Mouse (Mus musculus) right cerebral cortex, postnatal 10 days (tissue): ENCODE measurements around the gene Jmjd7.

Experiments used
- DNase-seq, 2 experiments: peaks; one replicate each; pipeline ENCODE4 v3.0.0; 2021; ENCODE audit warnings: low spot score in 2 of 2

The Jmjd7 gene

DNA sequence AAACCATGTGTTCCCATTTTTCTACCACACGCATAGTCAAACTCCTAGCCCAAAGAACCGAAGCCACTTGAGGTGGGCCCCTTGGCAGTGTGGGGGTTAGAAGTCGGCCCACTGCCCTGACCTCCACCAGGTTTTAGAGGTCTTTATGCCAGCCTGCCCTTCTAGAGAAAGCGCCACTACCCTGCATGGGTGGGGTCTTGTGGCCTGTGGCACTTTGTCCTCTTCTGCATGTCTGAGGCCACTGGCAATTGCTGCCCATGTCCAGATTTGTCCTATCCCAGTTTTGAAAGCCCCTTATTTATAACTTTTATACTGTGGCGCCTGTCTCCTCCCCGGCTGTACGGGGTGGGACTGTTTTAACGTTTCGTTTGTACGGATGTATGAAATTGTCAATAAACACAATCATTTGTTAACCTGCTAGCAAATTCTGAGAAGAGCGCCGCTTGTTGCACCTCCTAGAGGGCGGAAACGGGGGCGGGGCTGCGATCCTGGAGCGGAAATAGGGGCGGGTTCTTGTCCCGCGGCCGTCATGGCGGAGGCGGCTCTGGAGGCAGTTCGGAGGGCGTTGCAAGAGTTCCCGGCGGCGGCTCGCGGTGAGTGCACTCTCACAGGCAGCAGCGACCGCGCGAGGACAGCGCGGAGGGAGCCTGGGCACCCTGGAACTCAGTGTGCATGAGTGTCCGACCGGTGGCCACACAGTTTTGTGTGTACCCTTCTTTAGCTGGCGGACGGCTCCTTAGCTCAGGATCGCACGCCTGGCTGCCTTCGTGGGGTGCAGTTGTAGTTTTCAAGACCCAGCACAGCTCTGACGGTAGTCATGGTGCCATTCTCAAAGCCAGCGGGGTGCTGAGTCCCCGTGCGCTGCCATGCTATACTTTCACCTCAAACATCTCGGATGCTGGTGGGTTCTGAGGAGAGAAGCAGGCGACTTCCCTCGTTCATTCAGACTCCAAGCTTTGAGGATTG is at the start of gene Jmjd7, which contains the start of gene Gm28042:
TSS of gene Jmjd7 (plus strand) at position 500 of the 966 bp plus-strand sequence.
TSS of gene Gm28042 (plus strand) at position 510 of the 966 bp plus-strand sequence.
- peak; percentile 92 to 94 for DNase-seq

DNA sequence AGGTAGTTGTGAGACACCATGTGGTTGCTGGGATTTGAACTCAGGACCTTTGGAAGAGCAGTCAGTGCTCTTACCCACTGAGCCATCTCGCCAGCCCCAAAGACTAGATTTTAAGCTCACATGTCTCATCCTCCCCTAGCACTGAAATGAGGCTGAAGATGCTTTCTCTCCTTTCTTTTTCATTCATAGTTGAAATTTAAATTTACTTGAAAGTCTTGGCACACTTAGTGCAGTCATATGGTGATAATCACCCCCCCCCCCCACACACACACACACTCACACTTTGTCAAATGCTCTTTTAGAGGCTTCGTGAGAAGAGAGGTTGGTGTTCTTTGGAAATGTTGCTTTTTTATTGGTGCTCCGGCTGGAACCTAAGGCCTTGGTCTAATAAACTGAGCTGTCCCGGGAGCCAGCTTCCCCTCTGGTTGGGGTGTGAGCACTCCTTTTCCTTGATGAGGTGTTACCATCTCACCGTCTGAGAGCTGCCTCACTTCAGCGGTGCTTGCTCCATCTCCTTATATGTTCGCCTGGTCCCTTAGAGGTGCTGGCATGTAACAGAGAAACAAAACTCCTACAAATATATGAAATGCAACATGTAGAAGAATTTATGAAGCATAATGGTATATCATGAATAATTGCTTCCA is 46.8 kb upstream of the Jmjd7 start:
- DNase-seq = no peak

DNA sequence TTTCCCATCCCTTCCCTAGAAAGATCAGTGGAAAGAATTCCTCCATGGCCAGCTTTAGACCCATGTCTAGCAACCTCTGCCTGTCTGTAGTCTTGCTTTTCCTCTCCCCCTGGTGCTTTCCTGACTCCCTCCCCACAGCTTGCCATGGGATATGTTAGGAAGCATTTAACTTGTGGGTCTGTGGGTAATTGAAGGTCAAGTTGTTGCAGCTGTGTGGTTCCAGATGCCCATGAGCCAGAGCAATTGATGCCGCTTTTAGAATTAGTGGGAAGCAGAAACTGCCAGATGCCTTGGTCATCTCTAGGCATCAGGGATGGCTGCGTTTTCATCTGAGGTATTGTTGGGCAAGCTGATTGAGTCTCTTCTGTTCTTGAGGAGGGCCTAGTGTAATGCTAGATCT is 45.7 kb upstream of the Jmjd7 start:
- DNase-seq = no peak

DNA sequence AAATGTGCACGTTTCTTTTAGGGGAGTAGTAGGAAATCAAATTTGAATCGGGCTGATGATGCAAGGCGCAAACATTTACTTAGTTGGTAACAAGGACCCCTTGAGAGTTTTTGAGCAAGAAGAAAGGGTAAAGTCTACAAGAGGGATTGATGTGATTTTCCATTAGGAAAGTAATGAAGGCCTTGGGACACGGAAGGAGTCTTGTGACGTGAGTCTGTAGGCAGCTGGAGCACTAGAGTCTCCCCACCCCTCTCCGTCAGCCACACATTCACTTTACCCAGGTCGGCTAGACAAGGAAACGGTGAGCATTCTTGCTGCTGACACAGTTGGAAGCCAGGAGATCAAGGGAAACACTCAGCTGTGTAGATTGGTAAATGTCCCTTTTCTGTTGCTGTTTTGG is 41.4 kb upstream of the Jmjd7 start:
- DNase-seq = no peak

DNA sequence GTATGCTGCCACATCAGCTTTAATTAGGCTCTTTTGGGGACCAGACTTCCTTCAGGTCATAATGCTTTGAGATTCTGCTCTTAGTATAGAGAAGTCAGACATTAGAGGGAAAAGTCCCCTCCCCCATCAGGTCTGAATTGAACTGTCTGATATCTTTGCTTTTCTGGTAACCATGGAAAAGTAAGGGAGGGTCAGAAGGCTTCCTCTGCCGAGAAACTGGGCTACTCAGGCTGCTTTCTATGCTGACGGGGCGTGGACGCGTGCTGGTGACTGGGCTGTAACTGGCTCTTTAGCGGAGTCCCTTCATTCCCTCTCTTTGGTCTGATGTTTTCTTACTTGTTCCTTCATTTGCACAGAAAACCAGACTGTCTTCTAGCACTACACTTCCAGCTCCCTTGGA is 40.9 kb upstream of the Jmjd7 start:
- no peak for DNase-seq

DNA sequence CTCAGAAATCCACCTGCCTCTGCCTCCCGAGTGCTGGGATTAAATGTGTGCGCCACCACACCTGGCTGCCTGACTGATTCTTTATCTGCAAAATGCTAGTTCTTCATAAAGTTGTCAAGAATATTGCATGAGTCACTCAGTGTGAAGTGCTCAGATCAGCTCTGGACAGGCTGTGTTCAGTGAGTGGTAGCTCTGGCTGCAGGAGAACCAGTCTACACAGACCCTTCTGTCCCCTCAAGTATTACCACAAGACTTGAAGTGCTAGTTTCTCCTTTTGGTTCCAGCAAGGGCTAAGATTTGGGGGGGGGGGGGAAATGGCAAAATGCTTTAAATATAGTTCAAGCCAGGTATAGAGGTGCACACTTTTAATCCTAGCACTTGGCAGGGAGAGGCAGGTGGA is 39.8 kb upstream of the Jmjd7 start:
- DNase-seq = no peak

DNA sequence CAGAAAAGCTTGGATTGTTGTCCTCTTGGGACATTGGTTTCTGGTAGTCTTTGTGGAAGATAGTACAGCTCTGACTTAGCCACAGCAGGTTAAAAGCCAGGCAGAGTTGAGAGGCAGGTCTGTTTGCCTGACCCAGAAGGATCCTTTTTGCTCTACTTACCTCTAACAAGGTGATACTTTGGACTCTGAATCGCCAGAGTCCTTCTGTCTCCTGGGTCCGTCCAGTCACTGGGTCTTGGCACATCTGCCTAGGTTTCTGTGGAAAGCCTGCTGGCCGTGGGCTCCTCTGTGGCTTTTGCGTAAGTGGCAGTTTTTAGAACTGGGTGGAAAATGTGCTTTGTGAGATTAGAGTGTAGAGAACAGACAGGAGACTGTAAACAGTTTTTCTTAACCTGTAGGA is 38.3 kb upstream of the Jmjd7 start:
- no peak for DNase-seq

DNA sequence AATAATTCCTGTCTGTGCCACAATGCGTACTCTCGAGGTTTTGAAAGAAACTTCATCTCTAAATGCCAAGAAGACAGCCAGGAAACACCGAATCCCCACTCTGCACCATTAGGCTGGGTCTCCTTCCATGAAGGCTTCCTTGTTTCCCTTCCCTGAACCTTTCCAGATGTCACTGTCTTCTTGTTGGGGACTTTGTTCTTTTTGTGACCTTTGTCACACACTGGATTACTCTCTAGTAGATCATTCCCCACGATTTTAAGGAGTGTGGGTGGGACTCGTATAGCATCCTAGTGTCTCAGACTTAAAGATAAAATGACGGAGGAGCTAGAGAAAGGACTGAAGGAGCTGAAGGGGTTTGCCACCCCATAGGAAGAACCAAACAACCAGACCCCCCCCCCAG is 36.4 kb upstream of the Jmjd7 start:
- DNase-seq = no peak

DNA sequence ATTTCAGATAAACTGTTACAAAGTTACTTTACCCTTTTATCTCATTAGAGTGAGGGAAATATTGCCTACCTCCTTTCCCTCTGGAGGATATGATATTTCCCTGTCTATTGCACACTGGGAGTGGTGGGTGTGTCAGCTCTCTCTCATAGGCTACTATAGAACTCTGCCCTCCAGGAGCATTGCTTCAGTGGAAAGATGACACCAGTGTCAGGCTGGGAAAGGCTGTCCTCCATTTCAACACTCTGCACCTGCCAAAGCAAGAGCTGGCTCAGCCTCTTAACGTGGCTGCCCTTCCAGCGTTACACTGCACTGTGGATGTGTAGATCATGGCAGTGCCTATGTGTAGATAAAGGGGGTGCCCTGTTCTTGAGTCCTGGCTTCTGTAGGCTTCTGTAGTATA is 34.9 kb upstream of the Jmjd7 start:
- no peak for DNase-seq

DNA sequence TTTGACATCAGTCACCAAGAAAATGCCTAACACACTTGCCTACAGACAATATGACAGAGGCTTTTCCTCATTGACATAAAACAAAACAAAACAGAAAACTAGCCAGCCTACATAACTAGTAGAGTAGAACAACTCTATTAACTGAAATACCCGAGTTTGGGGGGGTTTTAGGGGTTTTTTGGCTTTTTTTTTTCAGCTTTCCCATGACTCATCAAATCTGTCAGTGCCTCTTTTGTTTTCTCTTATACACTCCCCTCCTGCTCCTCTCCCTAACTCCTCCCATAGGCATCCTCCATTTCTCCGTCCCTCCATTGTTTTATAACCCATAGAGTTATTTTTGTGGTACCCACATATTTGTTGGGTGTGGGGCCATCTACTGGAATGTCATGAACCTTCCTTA is 33.8 kb upstream of the Jmjd7 start:
- no peak for DNase-seq

DNA sequence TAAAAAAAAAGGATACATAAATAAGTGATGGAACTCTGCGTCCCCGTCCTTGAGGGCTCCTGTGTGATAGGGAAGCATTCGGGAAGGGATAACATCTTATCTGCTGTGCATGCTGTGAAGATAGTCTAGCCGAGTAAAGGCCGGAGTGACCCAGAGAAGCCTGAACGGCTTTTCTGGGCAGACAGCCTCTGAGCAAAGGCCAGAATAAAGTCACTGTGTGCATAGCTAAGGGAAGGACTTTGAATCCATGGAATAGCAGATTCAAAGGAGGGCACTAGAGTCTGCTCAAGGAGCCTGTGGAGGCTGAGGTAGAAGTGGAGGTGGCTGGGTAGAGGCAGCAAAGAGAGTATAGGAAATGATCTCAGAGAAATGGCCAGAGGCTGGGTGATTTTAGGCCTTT is 32.4 kb upstream of the Jmjd7 start:
- no peak for DNase-seq

DNA sequence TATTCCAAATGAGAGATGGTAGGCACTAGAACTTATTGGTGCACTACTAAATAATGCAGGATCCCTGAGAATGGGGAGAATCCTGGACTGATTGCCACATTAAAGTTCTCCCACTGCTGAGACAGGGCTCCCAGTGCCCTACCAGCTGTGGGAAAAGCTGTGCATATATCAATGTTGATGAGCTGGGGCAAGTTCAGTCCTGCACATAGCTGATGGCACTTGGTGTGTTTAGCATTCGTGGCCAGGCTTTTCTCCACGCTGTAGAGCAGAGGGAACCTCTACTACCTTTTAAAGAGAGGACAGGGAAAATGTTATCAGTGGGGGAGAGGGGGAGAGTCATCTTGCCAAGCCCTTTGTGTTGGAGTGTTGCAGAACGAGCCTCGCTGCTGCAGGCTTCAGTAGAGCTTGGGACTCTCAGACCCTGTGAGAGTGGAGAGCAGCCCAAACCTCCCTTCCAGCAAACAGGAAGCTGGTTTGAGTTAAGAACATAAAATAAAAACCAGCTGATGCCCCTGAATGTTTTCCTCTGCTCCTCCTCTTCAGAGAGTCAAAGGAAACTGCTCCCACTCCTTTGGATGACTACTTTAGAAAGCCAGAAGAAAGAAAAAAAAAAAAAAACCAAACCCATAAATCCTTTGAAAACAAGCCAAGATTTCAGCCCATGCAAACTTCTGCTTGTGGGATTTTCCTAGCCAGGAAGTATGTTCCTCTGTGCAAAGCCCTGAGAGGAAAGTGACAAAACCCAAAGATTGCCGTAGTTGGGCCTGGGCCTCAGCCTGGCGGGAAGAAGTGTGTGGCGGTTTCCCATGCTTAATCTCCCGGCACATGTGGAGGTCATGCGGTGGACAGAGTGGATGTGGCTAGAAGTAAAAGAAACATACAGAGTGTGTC is 31.6 kb upstream of the Jmjd7 start:
- no peak for DNase-seq

DNA sequence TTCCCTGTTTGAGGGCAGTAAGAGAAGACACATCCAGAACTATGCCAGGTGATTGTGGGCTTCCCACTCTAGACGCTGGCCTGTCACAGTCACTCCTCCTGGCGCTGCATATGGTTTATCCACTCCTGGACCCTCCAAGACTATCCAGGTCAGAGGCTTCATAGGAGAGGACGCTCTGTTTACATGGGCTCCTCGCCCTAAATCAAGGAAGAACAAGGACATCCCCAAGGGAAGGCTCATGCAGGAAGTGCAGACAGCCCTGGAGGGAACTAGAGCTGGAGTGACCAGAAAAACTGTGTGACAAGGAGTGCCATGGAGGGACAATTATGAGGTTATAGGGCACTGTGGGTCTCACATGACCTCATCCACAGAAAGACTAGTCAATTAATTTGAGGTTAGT is 29.9 kb upstream of the Jmjd7 start:
- DNase-seq = no peak

DNA sequence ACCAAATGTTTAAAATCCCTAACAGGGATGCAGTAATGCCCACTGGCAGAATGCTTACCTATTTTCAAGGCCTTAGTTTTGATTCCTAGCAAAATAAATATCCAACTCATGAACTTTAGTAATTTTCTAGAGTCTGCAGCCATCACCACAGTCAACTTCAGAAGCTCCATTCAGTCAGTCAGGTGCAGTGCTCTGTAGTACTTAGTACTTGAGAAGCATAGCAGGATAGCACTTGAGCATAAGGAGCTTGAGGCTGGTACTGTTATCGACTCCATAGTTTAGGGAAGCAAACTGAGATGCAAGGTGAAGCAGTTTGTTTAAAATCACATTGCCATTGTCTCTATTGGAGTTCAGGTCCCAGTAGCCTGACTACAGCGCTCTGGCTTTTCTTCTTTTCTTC is 27.6 kb upstream of the Jmjd7 start:
- no peak for DNase-seq

DNA sequence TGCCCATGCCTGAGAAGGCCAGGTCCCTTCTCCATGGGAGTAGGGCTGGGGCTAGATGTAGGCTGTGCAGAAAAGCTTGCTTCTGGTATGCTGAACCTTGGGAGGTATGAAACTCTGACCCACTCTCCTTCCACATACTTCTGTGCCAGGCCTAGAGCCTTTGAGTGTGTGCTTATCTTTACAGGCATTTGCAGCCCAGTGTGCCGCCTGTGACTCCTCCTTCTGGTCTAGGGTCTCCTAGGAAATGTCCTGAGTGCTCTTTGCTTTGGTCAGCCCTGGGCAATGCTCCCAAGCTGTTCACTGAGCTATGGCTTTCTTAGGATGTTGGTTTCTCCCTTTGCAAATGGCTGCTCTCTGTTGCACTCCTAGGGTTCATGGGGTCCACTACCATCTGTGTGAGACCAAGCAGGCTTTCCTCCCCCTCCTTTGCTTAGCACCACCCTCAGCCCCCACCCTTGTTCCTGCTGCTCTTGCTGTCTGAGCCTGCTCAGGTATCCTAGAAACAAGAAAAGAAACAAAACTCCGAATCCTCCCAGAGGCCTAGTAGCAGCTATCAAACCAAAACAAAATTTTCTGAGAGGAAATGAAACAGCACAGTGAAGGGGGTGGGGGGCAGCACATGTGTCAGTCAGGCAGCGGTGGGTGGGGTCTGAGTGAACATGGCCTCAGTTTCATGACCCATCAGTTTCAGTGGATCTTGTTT is 26.2 kb upstream of the Jmjd7 start:
- no peak for DNase-seq

DNA sequence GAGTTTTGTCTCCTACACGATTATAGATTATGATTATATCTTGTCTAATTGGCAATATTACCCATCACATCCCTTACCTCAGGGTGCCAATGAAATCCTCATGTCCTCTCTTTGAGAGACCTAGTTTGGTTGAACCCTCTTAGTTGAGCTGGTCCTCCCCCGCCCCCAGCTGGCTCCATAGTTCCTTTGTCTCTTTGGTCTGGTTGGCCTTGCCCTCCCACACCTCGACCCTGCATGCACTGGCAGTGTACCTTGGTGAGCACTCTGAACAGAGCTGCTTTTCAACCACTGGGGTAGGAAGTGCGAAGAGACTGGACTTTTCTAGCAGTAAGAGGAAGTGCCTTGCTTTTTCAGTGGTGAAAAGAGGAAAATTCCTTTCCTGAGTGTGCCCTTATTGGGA is 25.3 kb upstream of the Jmjd7 start:
- DNase-seq = no peak

DNA sequence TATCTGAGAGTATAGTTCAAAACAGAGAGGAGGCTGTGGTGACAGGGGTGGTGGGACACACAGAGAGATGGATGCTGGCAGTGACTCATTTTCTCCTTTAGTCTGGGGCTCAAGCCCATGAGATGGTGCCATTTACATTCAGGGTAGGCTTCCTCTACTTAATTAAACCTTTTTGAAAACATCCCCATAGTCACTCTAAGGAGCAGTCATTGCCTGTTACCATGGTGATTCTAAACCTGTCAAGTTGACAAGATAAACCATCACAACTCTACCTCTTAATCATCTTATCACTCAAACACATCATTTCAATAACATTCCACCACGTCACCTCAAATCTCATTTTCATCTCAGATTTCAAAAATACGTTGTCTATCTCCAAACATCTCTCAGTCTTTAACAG is 23.3 kb upstream of the Jmjd7 start:
- DNase-seq = no peak

DNA sequence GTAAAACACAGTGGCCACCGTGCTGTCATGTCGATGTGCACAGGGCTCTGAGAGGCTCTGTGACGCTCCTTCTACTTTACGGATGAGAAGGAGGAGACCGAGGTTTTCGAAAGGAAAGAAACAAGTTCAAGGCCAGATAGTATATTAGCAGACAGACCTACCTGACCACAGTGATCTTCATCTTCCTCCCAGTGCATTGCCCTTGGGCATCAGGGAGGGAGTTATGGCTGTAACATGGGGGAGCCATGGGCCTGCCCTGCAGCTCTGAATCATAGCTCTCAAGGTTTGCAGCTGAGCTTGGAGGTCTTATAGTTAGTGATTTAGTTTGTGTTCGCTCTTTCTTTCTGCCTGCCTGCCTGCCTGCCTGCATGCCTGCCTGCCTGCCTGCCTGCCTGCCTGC is 20.6 kb upstream of the Jmjd7 start:
- DNase-seq = no peak

DNA sequence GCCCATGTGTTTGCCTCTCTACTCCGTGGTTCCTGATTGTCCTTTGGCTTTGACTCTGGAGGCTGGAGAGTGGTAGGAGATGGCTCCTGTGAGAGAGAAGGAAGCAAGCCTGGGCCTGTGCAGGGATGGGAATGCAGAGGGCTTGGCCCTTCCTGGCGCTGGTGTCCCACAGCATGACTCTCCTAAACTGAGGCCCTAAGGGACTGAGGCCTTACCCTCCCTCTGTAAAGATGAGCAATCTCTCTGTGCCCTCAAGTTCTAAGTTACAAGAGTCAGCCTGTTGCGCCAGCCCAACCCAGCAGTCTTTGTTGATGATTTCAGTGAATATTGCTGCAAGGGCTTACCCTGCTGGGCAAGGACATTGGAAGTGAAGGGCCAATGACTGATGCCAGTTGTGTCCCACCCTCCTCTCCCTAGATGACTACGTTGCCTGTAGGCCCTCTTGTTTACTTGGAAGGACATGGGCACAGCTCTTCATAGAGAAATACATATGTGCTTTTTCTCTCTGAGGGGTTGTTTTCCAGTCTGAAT is 19.5 kb upstream of the Jmjd7 start:
- DNase-seq = no peak

DNA sequence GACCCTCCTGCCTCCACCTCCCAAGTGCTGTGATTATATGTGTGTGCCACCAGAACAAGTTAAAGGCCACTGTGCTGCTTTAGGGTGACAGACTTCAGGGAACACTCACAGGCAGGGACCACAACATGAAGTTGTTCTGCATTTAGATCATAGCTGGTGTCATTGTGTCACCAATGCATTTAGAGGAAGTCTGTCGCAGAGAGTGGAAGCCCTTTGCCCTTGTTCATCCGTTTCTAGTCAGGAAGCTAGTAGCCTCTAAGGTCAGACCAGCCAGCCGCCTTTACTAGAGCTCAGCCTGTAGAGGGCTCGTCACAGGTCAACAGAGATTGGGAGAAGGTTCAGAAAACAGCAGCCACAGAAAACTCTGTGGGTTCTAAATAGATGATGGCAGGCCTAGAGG is 18.6 kb upstream of the Jmjd7 start:
- no peak for DNase-seq

DNA sequence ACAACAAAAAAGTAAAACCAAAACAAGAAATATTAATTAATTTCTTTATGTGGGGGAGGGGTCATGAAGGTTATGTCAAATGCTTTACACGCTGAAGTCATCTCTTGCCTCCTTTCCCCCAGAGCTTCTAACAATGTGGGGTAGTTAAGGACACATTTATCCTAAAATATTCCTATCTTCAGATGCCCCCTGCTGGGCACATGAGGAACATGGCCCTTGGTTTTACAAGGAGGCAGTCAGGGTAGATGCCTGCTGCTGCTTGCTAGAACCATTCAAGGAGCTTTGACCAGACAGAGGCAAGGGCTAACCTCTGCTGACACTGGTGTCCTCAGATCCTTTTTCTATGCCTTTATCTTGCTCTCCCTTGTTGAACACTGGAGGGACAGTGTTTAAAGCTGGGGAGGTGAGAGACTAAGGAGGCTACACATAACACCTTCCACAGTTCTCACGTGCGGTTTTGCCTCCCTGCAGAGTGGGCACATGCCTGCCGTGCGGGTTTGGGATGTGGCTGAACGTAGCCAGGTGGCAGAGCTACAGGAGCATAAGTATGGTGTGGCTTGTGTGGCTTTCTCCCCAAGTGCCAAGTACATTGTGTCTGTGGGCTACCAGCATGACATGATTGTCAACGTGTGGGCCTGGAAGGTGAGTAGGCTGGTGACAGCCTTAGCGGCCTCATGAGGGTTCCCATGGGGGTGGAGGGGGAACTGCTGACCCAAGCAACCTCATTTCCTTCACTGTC is 15.7 kb upstream of the Jmjd7 start:
- peak; percentile 58 to 72 for DNase-seq
